Mouse (Mus musculus): Measurements from ENCODE around the gene Vwa3a. TPM values are rescaled to one million over a fixed set of nuclear protein-coding genes. Genes with fewer than 3 reads are reported as not detected.

Vwa3a gene
- polyA plus RNA-seq, 1 experiment from 2014 or later = 0.89 TPM

DNA sequence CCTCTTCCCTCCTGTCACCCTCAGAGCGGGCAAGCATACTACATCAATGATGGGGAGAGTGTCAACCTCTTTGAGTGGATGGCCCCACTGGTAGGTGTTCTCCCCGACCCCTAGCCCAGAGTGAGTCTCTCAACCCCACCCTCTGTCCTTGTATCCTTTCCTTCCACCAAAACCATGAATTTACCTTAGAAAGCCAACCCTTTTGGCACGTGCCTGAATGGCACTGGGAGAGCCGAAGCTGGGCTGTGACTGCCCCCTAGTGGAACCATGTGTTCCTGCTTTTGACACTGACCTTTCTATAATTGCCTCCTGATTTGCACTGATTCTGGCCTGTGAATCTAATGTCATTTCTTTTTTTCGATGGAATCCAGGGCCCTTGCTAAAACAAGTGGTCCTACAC, 84.1 kb downstream of the Vwa3a start:
- Histone ChIP-seq H3K9me3 (ENCODE audit: control insufficient read depth, low read length) (no peaks in the 10 kb centered on the region), H3K27ac (replicated peaks in 1 of 2; ENCODE audit: control insufficient read depth in 1 of 2, insufficient read depth in 1 of 2, low read depth in 2 of 2, low read length in 2 of 2) (no peak overlapping the region), H3K36me3 (ENCODE audit: control insufficient read depth, insufficient read depth, low read length) (no peaks in the 10 kb centered on the region), H3K4me2 (ENCODE audit: low read length) (no peak overlapping the region), H3K4me3 (ENCODE audit: control insufficient read depth in 1 of 2, insufficient read depth in 1 of 2, low read depth in 1 of 2, low read length in 2 of 2) (no peak overlapping the region), H3K27me3 (ENCODE audit: control insufficient read depth, insufficient read depth, low read length) (peaks cover 10% of the 10 kb centered on the region; the same call in 1 of the 2 replicates), H3K9ac (ENCODE audit: low read length) (no peak overlapping the region), H3K4me1 (ENCODE audit: control insufficient read depth in 2 of 2, insufficient read depth in 2 of 2, low read length in 2 of 2) (no peaks in the 10 kb centered on the region)
- no peak for ATAC-seq (ENCODE audit: insufficient number of reproducible peaks, insufficient read depth, low FRiP score, low read depth)
- WGBS = 26% methylated on average over 5 of the region's 5 CpGs

DNA sequence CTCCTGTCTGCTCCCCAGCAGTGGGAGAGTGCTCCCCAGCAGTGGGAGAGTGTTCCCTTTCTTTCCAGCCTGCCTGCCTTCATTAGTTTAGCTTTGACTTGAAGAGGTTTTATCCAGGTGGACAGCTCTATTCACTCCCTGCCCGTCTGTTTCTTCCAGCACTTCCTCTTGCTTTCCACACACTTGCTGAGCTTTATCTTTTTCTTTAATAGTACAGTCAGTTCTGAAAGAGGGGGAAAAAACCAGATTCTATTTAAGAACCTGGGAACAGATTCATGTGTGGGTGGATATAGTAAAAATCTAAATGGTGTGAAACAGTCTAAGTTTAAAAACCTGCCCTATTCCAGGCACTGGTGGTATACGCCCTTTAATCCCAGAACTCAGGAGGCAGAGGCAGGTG, 86.0 kb downstream of the Vwa3a start:
- no peak overlapping the region for H3K9ac ChIP-seq (ENCODE audit: low read length)
- ATAC-seq (ENCODE audit: insufficient number of reproducible peaks, insufficient read depth, low FRiP score, low read depth) = no peak
- H3K4me2 ChIP-seq (ENCODE audit: low read length) = no peak overlapping the region
- peaks cover 10% of the 10 kb centered on the region; the same call in 1 of the 2 replicates for H3K27me3 ChIP-seq (ENCODE audit: control insufficient read depth, insufficient read depth, low read length)
- peaks cover 0 to under 1% of the 10 kb centered on the region in 2 experiments; a peak in 1 of 4 replicates for H3K4me1 ChIP-seq (ENCODE audit: control insufficient read depth in 2 of 2, insufficient read depth in 2 of 2, low read length in 2 of 2)
- no peak overlapping the region for H3K4me3 ChIP-seq (ENCODE audit: control insufficient read depth in 1 of 2, insufficient read depth in 1 of 2, low read depth in 1 of 2, low read length in 2 of 2)
- no peaks in the 10 kb centered on the region for H3K36me3 ChIP-seq (ENCODE audit: control insufficient read depth, insufficient read depth, low read length)
- no peak overlapping the region for H3K27ac ChIP-seq (replicated peaks in 1 of 2; ENCODE audit: control insufficient read depth in 1 of 2, insufficient read depth in 1 of 2, low read depth in 2 of 2, low read length in 2 of 2)
- no peaks in the 10 kb centered on the region for H3K9me3 ChIP-seq (ENCODE audit: control insufficient read depth, low read length)
- 61% methylated on average over 2 of the region's 2 CpGs for WGBS

DNA sequence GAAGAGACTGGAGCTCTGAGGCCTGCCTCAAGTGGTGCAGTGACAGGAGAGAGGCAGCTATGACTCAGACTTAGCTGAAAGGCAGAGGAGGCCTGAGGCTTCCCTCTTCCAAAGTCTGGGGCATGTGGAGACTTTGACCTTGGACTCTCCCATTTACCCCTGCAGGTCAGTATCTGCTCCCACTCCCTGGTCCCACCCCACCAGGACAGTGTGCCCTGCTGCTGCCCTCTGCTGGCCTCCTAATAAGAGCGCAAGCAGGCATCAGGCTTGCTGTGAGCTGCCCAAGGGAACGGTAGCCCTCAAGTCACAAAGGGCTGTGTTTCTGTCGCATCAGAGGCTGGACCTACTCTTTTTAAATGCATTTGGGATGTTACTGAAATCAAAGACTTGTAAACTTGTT, 87.3 kb downstream of the Vwa3a start:
- Histone ChIP-seq H3K9me3 (ENCODE audit: control insufficient read depth, low read length) (no peaks in the 10 kb centered on the region), H3K4me1 (ENCODE audit: control insufficient read depth in 2 of 2, insufficient read depth in 2 of 2, low read length in 2 of 2) (peaks cover 2% of the 10 kb centered on the region in 2 experiments; a peak in 1 of 4 replicates), H3K36me3 (ENCODE audit: control insufficient read depth, insufficient read depth, low read length) (no peaks in the 10 kb centered on the region), H3K4me2 (ENCODE audit: low read length) (no peak overlapping the region), H3K4me3 (ENCODE audit: control insufficient read depth in 1 of 2, insufficient read depth in 1 of 2, low read depth in 1 of 2, low read length in 2 of 2) (no peak overlapping the region), H3K9ac (ENCODE audit: low read length) (no peak overlapping the region), H3K27me3 (ENCODE audit: control insufficient read depth, insufficient read depth, low read length) (peaks cover 10% of the 10 kb centered on the region; the same call in 1 of the 2 replicates), H3K27ac (replicated peaks in 1 of 2; ENCODE audit: control insufficient read depth in 1 of 2, insufficient read depth in 1 of 2, low read depth in 2 of 2, low read length in 2 of 2) (no peak overlapping the region)
- ATAC-seq (ENCODE audit: insufficient number of reproducible peaks, insufficient read depth, low FRiP score, low read depth) = no peak
- 15% methylated on average over 3 of the region's 3 CpGs for WGBS

DNA sequence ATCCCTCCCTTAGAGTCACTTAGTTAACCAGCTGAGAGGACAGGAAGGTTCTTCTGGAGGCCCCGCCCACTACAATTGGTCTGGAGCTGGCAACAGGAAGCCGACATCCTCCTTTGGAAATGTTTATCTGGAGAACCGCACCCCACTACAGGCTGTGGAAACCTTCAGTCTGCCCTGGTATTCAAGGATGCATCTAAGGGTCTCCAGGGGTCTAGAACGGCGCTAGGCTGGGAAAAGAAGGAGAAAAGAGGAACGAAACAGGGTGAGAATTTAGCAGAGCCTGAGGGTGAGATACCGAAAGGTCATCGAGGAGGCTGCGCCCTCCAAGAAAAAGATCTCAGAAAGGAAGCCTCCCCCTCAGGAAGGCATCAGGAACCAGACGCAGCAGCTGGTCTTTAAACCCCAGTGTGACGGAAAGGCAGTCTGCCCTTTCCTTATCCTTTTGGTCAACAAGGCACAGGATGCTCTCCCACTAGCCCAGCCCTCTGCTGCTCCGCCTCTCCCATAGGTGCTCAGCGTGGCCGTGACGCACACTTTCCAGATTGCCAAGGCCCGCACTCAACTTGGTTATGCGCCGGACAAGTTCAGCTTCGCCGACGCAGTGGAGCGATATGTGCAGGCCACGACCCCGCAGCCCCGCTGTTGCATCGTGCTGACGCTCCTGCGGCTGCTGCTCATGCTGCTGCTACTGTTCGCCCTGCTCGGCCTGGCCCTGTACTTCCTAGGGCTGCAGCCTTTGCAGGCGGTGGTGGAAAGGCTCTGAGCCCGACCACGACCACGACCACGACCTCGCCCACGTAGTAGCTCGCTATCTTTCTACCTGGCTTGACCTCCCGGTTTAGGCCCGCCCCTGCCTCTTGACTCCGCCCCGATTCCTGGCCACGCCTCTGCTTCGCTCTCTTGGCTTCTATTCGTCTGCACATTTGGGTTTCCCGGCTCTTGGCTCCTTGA, 91.6 kb downstream of the Vwa3a start:
- peak; percentile 65 for ATAC-seq (ENCODE audit: insufficient number of reproducible peaks, insufficient read depth, low FRiP score, low read depth)

DNA sequence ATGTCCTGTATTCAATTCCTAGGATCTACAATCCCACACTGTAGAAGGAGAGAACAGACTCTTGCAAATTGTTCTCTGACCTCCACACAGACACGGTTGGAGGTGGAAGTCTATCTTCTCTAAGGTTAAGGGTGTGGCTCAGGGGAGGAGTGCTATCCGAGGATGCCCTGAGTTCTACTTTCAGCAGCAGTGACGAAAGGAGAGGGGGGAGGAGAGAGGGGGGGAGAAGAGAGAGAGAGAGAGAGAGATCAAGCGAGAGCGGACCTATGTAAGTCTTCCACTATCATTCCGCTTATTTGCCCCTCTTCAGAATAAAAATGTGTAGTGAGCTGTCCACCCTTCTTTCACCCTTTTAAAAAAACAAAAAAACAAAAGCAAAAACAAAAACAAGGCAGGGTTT, 95.3 kb downstream of the Vwa3a start:
- Histone ChIP-seq H3K9me3 (ENCODE audit: control insufficient read depth, low read length) (no peaks in the 10 kb centered on the region), H3K36me3 (ENCODE audit: control insufficient read depth, insufficient read depth, low read length) (no peaks in the 10 kb centered on the region), H3K27ac (replicated peaks in 1 of 2; ENCODE audit: control insufficient read depth in 1 of 2, insufficient read depth in 1 of 2, low read depth in 2 of 2, low read length in 2 of 2) (no peak overlapping the region), H3K9ac (ENCODE audit: low read length) (peak overlapping the region; percentile 72), H3K27me3 (ENCODE audit: control insufficient read depth, insufficient read depth, low read length) (0 out of 2 replicates have a peak, but pooled peaks cover 5% of the 10 kb centered on the region), H3K4me2 (ENCODE audit: low read length) (peak overlapping the region; percentile 76), H3K4me3 (ENCODE audit: control insufficient read depth in 1 of 2, insufficient read depth in 1 of 2, low read depth in 1 of 2, low read length in 2 of 2) (peak overlapping the region; percentile 68 to 74; a peak in 3 of 4 replicates), H3K4me1 (ENCODE audit: control insufficient read depth in 2 of 2, insufficient read depth in 2 of 2, low read length in 2 of 2) (peaks cover 2 to 3% of the 10 kb centered on the region in 2 experiments; a peak in 1 of 4 replicates)
- no peak for ATAC-seq (ENCODE audit: insufficient number of reproducible peaks, insufficient read depth, low FRiP score, low read depth)
- 46% methylated on average over 6 of the region's 6 CpGs for WGBS

More for the DNA sequence above, 91.6 kb downstream of the Vwa3a start:
- Histone ChIP-seq H3K4me3 (ENCODE audit: control insufficient read depth in 1 of 2, insufficient read depth in 1 of 2, low read depth in 1 of 2, low read length in 2 of 2) (peak overlapping the region; percentile 51 to 64), H3K9ac (ENCODE audit: low read length) (peak overlapping the region; percentile 64), H3K4me2 (ENCODE audit: low read length) (peak overlapping the region; percentile 78), H3K36me3 (ENCODE audit: control insufficient read depth, insufficient read depth, low read length) (no peaks in the 10 kb centered on the region), H3K4me1 (ENCODE audit: control insufficient read depth in 2 of 2, insufficient read depth in 2 of 2, low read length in 2 of 2) (peaks cover 2 to 3% of the 10 kb centered on the region in 2 experiments; a peak in 1 of 4 replicates), H3K27ac (replicated peaks in 1 of 2; ENCODE audit: control insufficient read depth in 1 of 2, insufficient read depth in 1 of 2, low read depth in 2 of 2, low read length in 2 of 2) (peak overlapping the region; percentile 65 to 75), H3K27me3 (ENCODE audit: control insufficient read depth, insufficient read depth, low read length) (0 out of 2 replicates have a peak, but pooled peaks cover 5% of the 10 kb centered on the region), H3K9me3 (ENCODE audit: control insufficient read depth, low read length) (no peaks in the 10 kb centered on the region)
- 1% methylated on average over 46 of the region's 46 CpGs for WGBS

DNA sequence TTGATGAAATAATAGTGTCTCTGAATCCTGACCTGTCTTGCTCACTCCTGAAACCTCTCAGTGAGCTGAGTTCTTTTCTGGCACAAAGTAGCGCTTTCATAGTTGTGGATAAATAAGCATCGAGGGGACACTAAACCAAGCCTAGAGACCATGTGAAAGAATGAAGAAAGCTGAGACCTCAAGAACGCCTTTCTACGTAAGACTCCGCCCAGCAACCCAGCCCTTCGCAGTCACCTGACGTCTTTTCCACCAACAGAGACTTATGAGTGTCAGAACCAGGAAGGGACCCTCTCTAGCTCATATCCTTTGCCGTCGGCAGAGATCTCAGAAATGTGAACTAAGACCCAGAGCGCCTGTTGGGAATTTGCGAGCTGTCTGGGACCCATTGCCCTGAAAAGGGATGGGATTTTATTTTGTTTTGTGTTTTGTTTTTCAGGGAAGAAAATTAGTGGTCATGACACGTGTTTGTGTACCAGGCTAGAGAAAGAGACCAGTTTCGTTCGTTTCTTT, 95.8 kb downstream of the Vwa3a start:
- 16% methylated on average over 14 of the region's 14 CpGs for WGBS
- peak overlapping the region; percentile 68 to 74 for H3K4me3 ChIP-seq (ENCODE audit: control insufficient read depth in 1 of 2, insufficient read depth in 1 of 2, low read depth in 1 of 2, low read length in 2 of 2)
- peak overlapping the region; percentile 76 for H3K4me2 ChIP-seq (ENCODE audit: low read length)
- H3K27ac ChIP-seq (replicated peaks in 1 of 2; ENCODE audit: control insufficient read depth in 1 of 2, insufficient read depth in 1 of 2, low read depth in 2 of 2, low read length in 2 of 2) = peak overlapping the region in 1 of 2 experiments; percentile 79; a peak in 3 of 4 replicates
- peaks cover 2 to 3% of the 10 kb centered on the region in 2 experiments; a peak in 1 of 4 replicates for H3K4me1 ChIP-seq (ENCODE audit: control insufficient read depth in 2 of 2, insufficient read depth in 2 of 2, low read length in 2 of 2)
- no peaks in the 10 kb centered on the region for H3K9me3 ChIP-seq (ENCODE audit: control insufficient read depth, low read length)
- H3K36me3 ChIP-seq (ENCODE audit: control insufficient read depth, insufficient read depth, low read length) = no peaks in the 10 kb centered on the region
- ATAC-seq (ENCODE audit: insufficient number of reproducible peaks, insufficient read depth, low FRiP score, low read depth) = peak; percentile 67
- 0 out of 2 replicates have a peak, but pooled peaks cover 5% of the 10 kb centered on the region for H3K27me3 ChIP-seq (ENCODE audit: control insufficient read depth, insufficient read depth, low read length)
- H3K9ac ChIP-seq (ENCODE audit: low read length) = peak overlapping the region; percentile 72

DNA sequence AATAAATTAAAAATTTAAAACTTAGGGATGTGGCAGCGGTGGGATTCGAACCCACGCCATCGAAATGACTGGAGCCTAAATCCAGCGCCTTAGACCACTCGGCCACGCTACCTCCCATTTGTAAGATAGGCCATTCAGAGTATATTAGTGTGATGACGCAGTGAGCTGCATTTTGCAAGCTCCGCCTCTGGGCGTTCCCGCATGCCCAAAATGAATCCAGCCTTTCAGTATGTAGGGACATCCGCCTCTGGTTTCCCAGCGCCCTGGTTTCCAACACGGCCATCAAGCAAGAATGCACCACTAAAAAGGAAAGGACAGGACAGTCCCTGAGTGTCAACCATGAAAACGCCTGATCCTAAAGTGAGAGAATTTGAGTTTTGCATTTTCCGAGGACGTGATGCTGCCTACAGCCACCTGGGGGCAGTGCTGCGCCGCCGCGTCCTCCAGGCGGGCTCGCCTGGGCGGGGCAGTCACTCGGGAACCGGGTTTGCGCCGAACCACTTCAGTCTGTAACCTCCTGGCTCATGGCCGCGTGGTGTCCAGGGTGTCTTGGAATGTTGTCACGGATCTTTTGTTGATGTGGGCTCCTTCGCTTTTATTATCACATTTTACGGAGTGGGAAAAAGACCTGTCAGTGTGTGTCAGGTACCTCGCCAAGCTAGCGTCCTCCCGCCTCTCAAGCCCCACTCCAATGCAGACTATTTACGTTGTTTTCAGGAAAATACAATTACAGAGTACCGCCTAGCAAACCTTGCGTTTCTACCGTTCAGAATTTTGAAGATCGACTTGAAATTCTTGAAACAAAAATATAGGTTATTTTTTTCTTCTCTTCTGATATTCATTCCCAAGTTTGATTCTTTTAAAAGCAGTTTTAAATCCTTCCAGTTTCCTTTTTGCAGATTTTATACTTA, 96.6 kb downstream of the Vwa3a start:
- ATAC-seq (ENCODE audit: insufficient number of reproducible peaks, insufficient read depth, low FRiP score, low read depth) = peak; percentile 78
- H3K4me3 ChIP-seq (ENCODE audit: control insufficient read depth in 1 of 2, insufficient read depth in 1 of 2, low read depth in 1 of 2, low read length in 2 of 2) = peak overlapping the region; percentile 68 to 74
- 1% methylated on average over 41 of the region's 41 CpGs for WGBS

More for the DNA sequence above, 96.6 kb downstream of the Vwa3a start:
- Histone ChIP-seq H3K9ac (ENCODE audit: low read length) (peak overlapping the region; percentile 72), H3K36me3 (ENCODE audit: control insufficient read depth, insufficient read depth, low read length) (no peaks in the 10 kb centered on the region), H3K4me2 (ENCODE audit: low read length) (peak overlapping the region; percentile 76), H3K4me1 (ENCODE audit: control insufficient read depth in 2 of 2, insufficient read depth in 2 of 2, low read length in 2 of 2) (0 out of 4 replicates have a peak, but pooled peaks cover 0 to 3% of the 10 kb centered on the region in 2 experiments), H3K27me3 (ENCODE audit: control insufficient read depth, insufficient read depth, low read length) (0 out of 2 replicates have a peak, but pooled peaks cover 5% of the 10 kb centered on the region), H3K9me3 (ENCODE audit: control insufficient read depth, low read length) (no peaks in the 10 kb centered on the region), H3K27ac (replicated peaks in 1 of 2; ENCODE audit: control insufficient read depth in 1 of 2, insufficient read depth in 1 of 2, low read depth in 2 of 2, low read length in 2 of 2) (peak overlapping the region; percentile 41 to 71; a peak in 3 of 4 replicates)

Data from heart, embryonic 14.5 days (tissue).